Mouse (Mus musculus) heart, adult 9 months (tissue): ENCODE measurements around the gene Bckdk.

Experiments used
- DNase-seq, 2 experiments: peaks; one replicate each; pipeline ENCODE4 v3.0.0; 2022; ENCODE audit warnings: low spot score in 2 of 2

Gene Bckdk

DNA sequence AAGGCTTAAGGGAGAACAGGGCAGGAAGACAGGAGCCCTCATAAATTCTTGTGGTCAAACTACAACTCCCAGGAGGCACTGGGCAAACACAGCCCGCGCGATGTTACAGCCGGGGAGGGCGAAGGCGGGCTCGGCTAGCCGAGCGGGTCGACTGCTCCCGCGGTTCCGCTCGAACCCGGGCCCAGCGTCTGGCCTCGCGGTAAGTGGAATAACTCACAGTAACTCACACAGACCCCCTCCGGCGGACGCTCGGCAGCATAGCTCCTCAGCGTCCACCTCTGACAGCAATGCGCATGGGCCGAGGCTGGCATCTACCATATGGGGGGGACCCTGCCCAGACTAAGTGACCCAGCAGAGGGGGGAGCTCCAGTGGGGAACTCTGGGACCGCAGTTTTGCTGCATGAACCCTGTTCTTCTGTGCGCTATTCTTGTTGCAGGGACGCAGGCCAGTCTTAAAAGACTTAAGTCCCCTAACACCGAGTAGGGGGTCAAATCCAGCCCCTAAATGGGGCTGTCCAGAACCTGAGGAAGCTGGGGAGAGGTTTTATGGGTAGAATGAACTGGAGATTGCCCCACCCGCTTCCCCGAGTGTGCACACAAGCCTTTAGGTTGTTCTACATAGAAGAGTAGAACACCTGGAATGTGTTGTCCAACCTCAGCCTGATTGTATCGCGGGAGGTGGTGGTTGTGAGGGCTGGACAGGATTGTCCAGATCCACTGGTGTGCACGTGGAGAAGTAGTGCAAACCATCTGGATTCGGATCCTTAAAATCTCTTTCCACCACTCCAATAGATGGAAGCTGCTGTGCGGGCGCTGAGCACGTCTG is at the start of gene Bckdk:
Gene Bckdk (plus strand): TSS at position 112 of the 826 bp plus-strand sequence.
- DNase-seq: peak; percentile 69 to 76

DNA sequence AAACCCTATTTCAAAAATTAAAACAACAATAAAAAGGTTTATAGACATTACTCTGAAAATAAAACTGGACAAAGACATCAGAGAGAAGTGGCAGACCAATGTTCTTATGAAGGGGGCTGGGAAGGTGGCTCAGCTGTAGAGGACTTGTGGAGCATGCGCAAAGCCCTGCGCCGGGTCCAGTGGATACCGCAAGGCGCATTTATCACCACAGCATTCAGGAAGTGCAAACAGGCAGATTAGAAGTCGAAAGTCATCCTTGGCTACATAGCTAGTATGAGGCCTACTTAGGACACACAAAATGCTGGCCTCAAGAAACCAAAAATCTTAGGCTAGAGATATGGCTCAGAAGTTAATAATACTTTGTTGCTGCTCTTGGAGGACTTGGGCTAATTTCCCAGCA is 45.6 kb upstream of the Bckdk start:
- no peak for DNase-seq

DNA sequence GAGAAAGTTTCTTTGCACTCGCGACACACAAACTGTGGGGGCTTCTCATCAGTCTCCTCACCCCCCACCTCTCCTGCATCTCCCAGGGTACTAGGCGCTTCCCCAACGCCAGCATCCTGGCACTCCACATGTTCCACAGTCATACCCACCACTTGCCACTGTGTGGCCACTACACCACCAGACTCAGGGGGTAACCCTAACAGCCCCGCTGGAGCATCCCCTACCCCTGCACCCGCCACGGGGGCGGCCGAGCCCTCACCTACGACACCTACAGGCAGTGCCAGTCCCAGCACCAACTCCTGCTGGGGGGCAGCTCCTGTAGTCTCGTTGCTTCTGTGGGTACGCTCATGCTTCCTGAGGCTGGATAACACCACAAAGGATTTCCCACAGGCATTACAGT is 37.4 kb upstream of the Bckdk start:
- no peak for DNase-seq

DNA sequence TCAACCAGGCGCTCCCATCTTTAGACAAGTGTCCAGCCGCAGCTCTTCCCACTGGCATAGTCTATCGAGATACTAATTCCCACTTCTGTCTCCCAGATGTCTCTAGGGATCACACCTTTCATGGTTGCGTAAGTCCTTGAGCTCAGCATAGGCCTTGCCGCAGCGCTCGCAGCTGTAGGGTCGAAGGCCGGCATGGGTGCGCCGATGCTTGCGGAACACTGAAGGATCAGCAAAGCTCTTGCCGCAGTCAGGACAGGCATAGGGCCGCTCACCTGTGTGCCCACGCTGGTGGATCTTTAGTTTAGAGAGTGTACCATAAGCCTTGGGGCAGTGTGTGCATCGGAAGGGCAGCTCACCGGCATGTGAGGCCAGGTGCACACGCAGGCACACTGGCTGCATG is 36.2 kb upstream of the Bckdk start:
- no peak for DNase-seq

DNA sequence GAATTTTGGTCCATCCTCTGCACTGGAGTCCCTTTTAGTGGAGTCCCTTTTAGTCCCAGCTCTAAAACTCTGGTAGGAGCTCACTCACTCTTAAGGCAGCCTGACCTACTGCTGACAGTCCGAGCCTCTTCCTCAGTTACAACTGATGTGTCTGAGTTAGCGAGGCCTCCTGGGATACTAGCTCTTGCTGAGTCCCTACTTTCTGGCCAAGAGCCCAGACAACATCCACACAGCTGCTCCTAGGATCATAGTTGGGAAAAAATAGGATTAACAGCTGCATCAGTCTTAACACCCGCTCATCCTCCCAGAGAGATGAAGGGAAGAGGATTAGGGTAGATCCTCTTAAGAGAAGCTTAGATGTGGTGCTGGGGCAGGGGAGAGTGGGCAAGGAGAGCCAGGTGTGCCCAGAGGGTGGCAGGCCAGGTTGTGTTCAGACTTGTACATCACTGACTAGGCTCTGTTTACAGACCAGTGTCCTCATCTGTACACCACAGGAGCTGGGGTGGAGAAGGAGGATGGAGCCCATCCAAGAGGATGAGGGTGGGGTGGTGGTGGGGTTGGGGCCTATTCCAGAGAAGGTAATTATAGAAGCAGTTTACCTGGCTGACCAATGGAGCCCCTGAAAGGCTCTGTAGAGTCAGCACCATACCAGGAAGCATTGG is 34.6 kb upstream of the Bckdk start:
- peak; percentile 48 to 64 for DNase-seq

DNA sequence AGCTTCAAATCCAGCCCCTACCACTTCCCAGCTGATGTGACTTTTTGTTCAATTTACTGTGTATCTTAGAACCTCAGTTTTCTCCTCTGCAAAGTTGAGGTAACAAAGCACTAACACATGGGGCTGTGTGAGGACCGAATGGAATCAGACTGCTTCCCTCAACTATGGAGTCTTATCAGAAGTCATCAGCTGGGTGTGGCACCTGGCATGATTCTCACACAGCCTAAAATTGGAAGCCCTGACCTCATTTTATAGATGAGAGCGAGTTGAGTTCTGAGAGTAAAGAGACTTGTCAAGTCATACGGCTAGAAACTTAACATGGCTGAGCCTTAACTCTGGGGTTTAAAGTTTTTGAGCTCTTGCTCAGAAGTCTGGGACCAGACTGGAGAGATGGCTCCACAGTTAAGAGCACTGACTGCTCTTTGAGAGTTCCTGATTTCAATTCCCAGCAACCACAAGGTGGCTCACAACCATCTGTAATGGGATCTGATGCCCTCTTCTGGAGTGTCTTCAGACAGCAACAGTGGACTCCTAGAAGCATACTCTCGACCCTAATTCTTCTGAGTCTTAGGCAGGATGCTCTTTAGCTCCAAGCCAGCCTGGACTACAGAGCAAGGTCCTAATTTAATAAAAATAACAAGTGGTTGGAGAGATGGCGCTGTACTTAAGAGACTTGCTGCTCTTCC is 33.6 kb upstream of the Bckdk start:
- no peak for DNase-seq

DNA sequence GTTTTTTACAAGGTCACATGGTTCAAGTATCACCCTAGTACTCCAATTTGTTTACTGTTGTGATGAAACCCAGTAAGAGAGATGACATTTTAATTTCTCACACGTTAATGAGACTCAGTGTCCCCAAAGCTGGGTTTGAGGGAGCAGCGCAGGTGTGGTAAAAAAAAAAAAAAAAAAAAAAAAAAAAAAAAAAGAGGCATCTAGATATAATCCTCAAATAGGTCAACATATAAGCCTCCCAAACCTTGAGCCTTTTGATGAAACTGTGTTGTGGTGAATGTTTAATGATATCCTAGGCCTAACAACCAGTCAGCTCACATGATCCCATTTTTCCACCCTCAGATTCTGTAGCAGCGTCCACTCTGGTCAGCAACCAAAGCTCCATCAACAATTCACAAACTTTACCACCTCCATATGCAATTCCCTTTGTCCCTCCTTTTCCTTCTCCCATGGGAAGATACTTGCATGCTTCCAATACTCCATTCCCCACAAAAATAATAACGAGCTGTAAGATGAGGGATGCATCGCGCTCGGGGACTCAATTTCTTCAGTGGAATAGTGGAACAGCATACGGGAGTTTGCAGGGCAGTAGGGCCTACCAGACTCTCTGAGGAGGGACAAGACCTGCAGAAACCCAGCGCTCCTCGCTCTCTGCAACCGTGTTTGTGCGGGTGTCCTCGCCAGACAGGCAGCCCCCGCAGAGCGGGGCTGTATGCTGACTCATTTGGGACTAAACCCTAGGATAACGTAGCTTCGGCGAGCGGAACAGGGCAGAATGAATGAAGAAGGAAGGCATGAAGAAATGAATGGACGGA is 28.9 kb upstream of the Bckdk start:
- no peak for DNase-seq

DNA sequence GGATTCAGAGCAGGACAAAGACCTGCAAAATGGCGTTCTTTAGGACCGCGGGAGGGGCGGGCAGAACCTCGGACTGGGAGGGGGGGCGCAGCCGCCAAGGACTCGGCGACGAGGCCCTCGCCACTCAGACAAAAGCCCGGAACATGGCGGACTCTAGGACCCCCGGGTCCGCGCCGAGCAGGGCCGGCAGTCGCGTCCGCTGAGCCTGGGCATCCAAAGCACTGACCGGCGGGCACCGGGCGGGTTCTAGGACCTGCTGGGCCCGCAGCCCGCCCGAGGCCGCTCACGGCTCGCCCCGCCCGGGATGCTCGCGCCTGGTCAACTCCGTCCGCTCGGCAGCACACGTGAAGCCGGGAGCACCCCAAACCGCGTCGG is 28.3 kb upstream of the Bckdk start:
- DNase-seq: peak; percentile 91

DNA sequence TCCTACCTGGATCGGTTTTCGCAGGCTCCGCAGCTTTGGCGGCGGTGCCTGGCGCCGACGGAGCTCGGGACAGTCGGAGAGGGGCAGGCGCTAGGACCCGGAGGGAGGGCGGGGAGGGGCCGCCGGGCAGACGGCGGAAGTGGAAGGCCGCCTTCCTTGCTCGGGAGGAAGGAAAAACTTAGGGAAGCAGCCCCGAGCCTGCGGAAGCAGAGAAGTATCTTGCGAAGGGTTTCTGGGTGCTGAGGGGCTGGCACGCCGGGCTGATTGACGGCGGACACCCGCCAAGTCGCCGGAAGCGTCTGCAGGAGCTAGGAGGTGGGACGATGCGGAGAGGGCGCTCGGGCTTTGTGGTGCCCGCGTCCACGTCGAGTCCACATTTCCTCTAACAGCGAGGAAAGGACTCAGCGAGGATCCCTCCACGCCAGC is 27.8 kb upstream of the Bckdk start, which contains the start of gene Zfp646:
Gene Zfp646 (plus strand): TSS at position 181 of the 426 bp plus-strand sequence.
- DNase-seq: peak; percentile 70 to 71

DNA sequence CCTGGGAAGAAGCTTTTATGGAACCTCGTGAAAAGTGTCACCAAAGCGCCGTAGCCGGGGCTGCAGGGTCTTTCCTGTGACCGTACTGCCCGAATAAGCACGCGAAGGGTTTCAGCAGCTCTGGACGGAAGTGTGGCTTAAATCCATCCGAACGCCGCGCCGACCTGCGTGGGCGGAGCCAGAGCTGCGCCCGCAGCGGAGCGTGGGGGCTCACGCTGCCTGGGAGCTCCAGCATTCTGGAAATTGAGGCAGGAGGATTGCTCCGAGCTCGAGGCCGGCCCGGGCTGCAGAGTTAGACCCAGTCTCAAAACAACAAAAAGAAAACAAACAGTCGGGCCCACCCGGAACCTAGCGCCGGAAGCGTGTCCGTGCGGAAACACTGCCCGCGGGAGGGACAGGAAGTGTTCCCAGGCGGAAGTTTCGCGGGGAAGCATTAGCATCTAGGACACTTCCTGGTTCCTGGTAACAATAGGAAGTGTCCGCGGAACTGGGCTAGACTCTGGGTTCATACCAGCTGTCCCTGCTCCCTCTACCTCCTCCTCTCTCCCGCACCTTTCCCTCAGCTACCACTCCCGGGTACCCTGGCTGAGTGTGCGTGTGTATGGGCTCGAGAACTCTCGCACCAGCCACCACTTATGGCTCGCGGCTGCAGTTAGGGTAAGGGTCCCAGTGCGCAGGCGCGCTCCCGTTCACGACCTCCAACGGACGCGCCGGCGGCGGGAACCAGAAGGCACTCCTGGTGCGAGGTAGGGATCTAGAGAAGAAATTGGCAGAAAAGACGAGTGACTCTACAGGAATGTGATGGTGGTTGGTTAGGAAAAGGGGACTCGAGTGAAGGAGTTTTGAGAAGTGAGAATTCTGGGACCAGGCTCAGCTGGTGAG is 27.2 kb upstream of the Bckdk start, which contains the start of gene Zfp668:
Gene Zfp668 (minus strand): TSS at position 362 of the 882 bp plus-strand sequence.
- peak; percentile 85 to 90 for DNase-seq

DNA sequence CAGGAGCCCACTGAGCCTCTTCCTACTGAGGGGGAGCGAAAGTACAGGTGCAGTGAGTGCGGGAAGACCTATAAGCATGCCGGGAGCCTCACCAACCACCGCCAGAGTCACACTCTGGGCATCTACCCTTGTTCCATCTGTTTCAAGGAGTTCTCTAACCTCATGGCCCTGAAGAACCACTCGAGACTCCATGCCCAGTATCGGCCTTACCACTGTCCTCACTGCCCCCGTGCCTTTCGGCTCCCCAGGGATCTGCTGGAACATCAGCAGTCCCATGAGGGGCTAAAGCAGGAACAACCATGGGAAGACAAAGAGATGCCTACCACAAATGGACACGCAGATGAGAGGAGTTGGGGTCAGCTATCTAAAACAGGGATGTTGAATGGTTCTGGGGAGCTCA is 24.6 kb upstream of the Bckdk start:
- no peak for DNase-seq

DNA sequence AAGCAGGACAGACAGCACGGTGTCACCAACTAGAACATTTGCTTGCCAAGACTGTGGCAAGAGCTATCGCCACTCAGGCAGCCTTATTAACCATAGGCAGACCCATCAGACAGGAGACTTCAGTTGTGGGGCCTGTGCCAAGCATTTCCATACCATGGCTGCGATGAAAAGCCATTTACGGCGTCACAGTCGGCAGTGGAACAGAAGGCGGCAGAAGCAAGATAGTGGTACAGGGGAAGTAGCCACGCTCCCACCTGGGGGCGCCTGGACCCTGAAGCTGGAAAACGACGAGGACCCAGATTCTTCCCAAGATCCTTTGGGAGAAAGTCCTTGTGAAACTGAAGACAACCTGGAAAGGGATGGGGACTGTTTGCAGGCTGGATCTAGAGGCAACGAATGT is 23.5 kb upstream of the Bckdk start:
- no peak for DNase-seq

DNA sequence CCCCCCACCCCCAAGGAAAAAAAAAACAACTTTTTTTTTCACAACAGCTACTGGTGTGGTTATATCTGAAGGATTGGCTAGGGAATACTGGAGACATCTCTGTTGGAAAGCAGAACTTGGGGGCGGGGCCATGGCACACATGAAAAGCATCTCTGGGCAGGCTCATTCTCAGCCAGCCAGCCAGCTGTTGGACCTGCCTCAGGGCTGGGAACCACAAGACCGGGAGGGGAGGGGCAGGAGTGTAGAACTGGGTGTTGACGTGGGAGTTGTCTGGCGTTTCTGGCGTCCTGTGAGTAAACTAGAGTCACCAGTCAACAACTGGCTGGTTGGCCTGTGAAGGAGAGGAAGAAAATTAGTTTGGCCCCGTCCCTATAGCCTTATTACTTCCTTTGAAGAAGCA is 17.9 kb upstream of the Bckdk start:
- DNase-seq: peak; percentile 80 to 83

DNA sequence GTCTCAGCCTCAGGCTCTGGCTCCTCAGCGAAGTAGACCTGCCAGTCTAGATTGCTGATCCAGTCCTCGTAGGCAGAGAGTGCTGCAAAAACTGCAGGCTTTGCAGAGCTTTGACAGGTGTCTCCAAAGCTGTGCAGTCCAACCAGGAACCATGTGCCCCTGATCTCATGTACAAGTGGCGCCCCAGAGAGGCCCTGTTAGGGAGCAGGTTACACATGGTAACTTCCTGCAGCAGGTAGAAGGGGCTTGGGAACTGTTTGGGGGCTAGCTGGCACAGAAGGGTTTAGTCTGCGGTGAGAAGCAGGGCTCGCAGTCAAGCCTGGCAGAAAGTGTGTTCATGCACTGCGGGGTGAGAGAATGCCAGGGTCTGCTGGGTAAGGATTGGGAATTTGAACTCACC is 17.3 kb upstream of the Bckdk start:
- no peak for DNase-seq

DNA sequence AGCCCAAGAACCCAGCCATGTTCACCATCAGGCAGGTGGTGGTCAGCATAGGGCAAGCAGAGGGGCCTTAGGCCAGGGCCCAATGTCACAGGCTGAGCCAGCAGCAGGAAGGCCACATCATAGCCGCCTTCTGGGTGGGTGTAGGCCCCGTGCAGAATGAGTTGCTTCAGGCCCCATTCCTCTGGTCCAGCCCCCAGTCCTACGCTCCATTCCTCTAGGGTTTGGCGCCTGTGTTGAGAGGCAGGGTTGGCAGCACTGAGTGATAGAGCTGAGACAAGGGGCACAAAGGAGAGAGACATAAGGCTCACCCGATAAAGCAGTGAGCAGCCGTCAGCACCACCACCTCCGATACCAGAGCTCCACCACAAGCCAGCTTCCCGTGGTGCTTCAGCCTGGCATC is 16.7 kb upstream of the Bckdk start:
- DNase-seq: no peak

DNA sequence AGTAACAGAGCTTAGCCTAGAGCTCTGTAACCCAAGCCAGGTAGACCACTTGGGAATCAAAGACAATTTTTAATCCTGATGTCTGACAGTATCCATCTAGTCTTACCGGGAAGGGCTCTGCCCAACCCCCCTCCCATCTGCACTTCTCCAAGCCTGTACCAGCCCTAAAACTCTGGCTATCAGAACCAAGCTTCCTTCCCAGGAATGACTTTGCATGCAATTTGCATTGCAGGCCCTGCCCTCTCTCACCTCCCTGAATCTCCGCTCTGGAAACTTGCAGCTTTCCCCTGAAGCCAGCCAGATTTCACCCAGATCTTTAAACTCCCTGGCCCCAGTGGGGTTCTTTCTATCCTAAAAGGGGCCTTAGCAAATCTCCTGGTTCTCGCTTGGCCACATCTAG is 16.1 kb upstream of the Bckdk start:
- no peak for DNase-seq

DNA sequence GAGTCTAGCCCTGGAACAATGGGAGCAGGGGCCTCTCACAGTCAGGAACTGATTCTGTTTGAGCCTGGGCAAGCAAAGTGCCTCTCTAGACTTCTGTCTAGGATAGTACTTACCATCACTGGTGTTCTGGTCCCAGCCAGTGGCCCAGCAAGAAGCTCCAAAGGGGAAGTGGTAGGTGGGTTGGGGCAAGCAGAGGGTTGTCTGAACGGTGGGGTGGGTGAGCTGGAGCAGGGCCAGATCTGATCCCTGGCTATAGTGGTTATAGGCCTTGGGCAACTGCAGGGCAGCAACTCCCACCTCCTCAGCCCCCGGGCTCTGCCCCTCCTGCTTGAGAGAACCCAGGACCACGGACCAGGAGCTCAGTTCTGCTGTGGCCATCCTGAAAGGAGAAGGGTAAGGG is 15.1 kb upstream of the Bckdk start:
- no peak for DNase-seq

DNA sequence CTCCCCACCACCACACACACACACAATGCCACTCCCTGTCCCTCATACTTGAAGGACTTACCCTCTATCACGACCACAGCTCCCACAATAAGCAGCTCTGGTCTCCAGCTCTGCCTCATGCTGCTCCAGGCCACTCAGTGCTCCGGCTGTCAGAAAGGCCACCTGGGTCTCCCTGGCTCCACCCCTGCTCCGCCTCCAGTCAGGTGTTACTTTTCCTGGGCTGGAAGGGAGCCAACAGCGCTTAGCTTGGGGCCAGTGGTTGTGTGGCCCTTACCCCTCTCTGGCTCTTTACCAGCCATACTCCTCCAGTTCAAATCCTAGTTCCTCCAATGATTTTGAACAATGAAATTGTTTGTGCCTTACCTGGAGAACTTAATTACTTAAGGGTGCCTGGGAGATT is 13.1 kb upstream of the Bckdk start, which contains the start of gene Prss53:
Gene Prss53 (minus strand): TSS at position 173 of the 400 bp plus-strand sequence.
- no peak for DNase-seq

DNA sequence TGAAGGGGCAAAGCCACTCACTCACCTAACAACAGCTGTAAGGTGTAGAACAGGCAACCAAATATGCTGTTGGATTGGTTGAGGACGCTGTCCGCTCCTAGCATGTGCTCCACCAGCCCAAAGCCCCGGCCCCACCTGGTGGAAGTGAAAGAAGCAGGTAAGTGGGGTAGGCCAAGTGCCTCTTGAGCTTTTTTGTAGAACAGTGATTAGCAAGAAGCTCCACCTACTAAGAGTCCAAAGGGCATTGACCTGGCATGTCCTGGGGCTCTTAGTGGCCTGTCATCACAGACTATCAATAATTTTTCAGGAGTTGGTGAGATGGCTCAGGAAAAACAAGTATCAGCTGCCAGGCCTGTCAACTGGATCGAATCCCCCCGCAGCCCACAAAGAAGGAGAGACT is 9.4 kb upstream of the Bckdk start:
- DNase-seq: no peak

DNA sequence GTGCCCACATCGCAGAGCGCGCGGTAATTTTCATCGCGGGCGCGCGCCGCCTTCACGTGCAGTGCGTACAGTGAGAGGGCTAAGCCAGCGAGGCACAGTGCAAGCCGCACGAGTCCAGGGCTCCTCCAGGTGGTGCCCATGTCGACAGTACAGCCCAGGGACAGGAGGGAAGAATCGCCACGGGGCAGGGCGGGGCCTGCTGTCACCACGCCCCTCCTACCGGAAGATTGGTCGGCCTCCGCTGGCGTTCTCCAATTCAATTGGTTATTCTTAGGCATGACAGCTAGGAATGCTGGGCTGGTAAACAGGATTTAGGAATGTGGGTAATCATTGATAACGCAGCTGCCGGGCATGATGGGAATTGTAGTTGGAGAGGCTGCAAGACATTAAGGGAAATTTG is 8.4 kb upstream of the Bckdk start, which contains the start of the genes Gm21974 and Vkorc1:
Gene Gm21974 (minus strand): TSS at position 13 of the 400 bp plus-strand sequence.
Gene Vkorc1 (minus strand): TSS at position 176 of the 400 bp plus-strand sequence.
- peak; percentile 97 for DNase-seq
